Comparison of ENCODE assay signal across 8 mouse cellular contexts in genomic region chr9:110116977-110117778, GRCm38 (mm10). TPM values are rescaled to one million over a fixed set of nuclear protein-coding genes. Genes with fewer than 3 reads are reported as not detected.
DNase-seq lines count a peak whose midpoint lies in the region; ATAC-seq lines count a peak whose summit lies in the region.

Gene Smarcc1 (plus strand): TSS chr9:110117708.

- no peaks in the 10 kb centered on the region for H3K9me3 ChIP-seq in hindbrain, embryonic 16.5 days (ENCODE audit: control insufficient read depth, low read length)

- H3K36me3 ChIP-seq in hindbrain, embryonic 16.5 days (ENCODE audit: control insufficient read depth, insufficient read depth, low read length): peaks cover 11% of the 10 kb centered on the region
- H3K36me3 ChIP-seq in macrophage (ENCODE audit: inconsistent target): peaks cover 17% of the 10 kb centered on the region; the same call in 1 of the 2 replicates

- H3K4me2 ChIP-seq in hindbrain, embryonic 16.5 days (ENCODE audit: low read length): peak within 1 kb of the TSS; percentile 80

- H3K9ac ChIP-seq in hindbrain, embryonic 16.5 days (ENCODE audit: low read depth, low read length): peak within 1 kb of the TSS; percentile 93

- H3K27me3 ChIP-seq in hindbrain, embryonic 16.5 days (replicated peaks; ENCODE audit: control insufficient read depth, insufficient read depth, low read length): no peaks in the 10 kb centered on the region

- peak; percentile 78 for DNase-seq in WW6 (ENCODE audit: low read depth, low spot score)
- DNase-seq in cerebellum, postnatal 4 days (ENCODE audit: low spot score in 2 of 2): peak; percentile 79 to 88
- peak; percentile 84 for DNase-seq in gastrocnemius, adult 18-20 months (ENCODE audit: low spot score)
- peak; percentile 86 to 93 for DNase-seq in left cerebral cortex, adult 18-20 months (ENCODE audit: low spot score in 2 of 2)
- DNase-seq in right cerebral cortex, adult 18-20 months: peak; percentile 93
- DNase-seq in urinary bladder, postnatal 10 days (ENCODE audit: low spot score): peak; percentile 49

- H3K4me3 ChIP-seq in hindbrain, embryonic 16.5 days (ENCODE audit: low read length): peak within 1 kb of the TSS; percentile 79
- peak within 1 kb of the TSS; percentile 84 for H3K4me3 ChIP-seq in macrophage (ENCODE audit: inconsistent target)

- peaks cover 16% of the 10 kb centered on the region for H3K4me1 ChIP-seq in hindbrain, embryonic 16.5 days (ENCODE audit: control insufficient read depth, insufficient read depth, low read depth, low read length)

- WGBS in hindbrain, embryonic 16.5 days: under 1% methylated on average over 64 of the region's 79 CpGs
- WGBS in macrophage (ENCODE audit: missing documents): under 1% methylated on average over 77 of the region's 79 CpGs

- H3K79me2 ChIP-seq in macrophage (ENCODE audit: inconsistent target): peaks cover 34% of the 10 kb centered on the region

- ATAC-seq in hindbrain, embryonic 16.5 days: peak; percentile 98

- H3K27ac ChIP-seq in hindbrain, embryonic 16.5 days (ENCODE audit: low read depth, low read length): peak within 1 kb of the TSS; percentile 96
- H3K27ac ChIP-seq in macrophage: peak within 1 kb of the TSS; percentile 40

RNA-seq across cellular contexts. Expression of gene Smarcc1, which starts in this region (rescaled TPM):
- 10 to 100 TPM; 23.4 to 24.3 TPM for total RNA-seq in gastrocnemius, adult 18-20 months (2021)
- polyA plus RNA-seq in hindbrain, embryonic 16.5 days (2015; fragmentation: Nextera tagmentation; extraction: Ambion mirVana): 69.3 and 77.6 TPM in 2 replicates
- 10 to 100 TPM; 69.0 to 72.1 TPM for total RNA-seq in left cerebral cortex, adult 18-20 months (2021)
- 10 to 100 TPM; 13.9 to 85.5 (median 66.6) TPM for total RNA-seq in macrophage (2018; cell fraction: chromatin; rRNA removed)
- total RNA-seq in macrophage (2018; cell fraction: cytosol; rRNA removed): 10 to 100 TPM; 20.4 to 37.4 (median 32.4) TPM
- total RNA-seq in macrophage (2018; cell fraction: nucleus; rRNA removed): 10 to 100 TPM; 16.5 to 79.1 (median 32.6) TPM
- polyA plus RNA-seq in macrophage (2018): 20.5 to 39.6 TPM (median 35.3 TPM) in 3 replicates

Comparison
In these comparisons a context has a peak if more than half of its experiments do, and no peak if none do; other contexts are left out.
1. Peak in every context shown above with its lines: DNase-seq, ATAC-seq, H3K4me3 ChIP-seq and H3K27ac ChIP-seq.